Mouse (Mus musculus) cerebellum, adult 11 months (tissue): ENCODE results near the gene Rab10.
A peak's percentile ranks its signal among the peaks of the same experiment; 100 is the strongest.
"Not testable (repeated sequence)": the region's sequence is repeated elsewhere in the genome, so short reads cannot be mapped to it uniquely, and the experiment has no call there.

Experiments
- DNase-seq: peaks from one replicate; pipeline ENCODE4 v3.0.0; 2022

Gene Rab10

GRCm38 (mm10) chr12:3309391-3310320 is at the start of gene Rab10:
Gene Rab10, minus strand, starts transcription at chr12:3309969.
- peak; percentile 100 for DNase-seq

- DNase-seq, result peak; percentile 62
These were observed 49.5 kb upstream of the Rab10 start for GRCm38 (mm10) chr12:3359302-3359701.

- DNase-seq, result no peak
These were observed 47.1 kb upstream of the Rab10 start for GRCm38 (mm10) chr12:3356824-3357223.

GRCm38 (mm10) chr12:3355068-3355467 is 45.3 kb upstream of the Rab10 start:
- no peak for DNase-seq

- DNase-seq, result no peak
These were observed 42.4 kb upstream of the Rab10 start for GRCm38 (mm10) chr12:3352216-3352615.

GRCm38 (mm10) chr12:3350136-3350535 is 40.4 kb upstream of the Rab10 start:
- DNase-seq, result no peak

- no peak for DNase-seq
These were observed 39.6 kb upstream of the Rab10 start for GRCm38 (mm10) chr12:3349387-3349786.

- DNase-seq, result no peak
These were observed 37.9 kb upstream of the Rab10 start for GRCm38 (mm10) chr12:3347682-3348081.

- no peak for DNase-seq
These were observed 35.3 kb upstream of the Rab10 start for GRCm38 (mm10) chr12:3345038-3345437.

DNA sequence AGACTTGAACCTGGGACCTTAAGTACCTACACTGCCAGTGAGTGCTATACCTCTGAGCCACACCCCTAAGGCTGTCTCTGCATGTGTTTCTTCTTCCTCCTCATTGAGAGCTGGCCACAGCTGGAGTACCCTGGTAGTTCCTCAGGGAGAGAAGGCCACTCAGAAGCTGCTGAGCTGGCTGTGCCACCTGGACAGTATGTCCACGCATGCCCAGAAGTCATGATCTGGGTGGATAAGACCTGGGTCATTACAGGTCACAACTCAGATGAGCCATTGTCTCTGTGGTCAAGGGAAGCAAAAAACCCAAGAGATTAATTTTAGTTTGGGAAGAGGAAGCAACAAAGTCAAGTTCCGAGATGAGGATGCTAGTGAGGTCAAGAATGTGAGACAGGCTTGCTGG is 34.4 kb upstream of the Rab10 start:
- no peak for DNase-seq

DNA sequence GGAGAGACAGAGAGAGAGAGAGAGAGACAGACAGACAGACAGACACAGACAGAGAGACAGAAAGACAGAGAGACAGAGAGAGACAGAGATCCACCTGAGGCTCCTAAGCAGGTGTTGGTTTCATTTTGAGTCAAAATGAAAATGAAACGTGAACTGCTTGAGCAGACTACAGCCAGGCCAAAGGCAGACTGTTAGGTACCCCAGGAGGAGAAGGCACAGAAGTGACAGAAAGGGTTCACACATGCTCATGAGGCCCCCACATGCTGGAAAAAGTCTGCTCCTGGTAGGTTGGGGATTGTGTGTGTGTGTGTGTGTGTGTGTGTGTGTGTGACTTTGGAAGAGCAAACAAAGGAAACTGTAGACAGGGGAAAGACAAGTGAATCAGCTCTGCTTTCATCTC is 29.2 kb upstream of the Rab10 start:
- DNase-seq, result no peak

DNA sequence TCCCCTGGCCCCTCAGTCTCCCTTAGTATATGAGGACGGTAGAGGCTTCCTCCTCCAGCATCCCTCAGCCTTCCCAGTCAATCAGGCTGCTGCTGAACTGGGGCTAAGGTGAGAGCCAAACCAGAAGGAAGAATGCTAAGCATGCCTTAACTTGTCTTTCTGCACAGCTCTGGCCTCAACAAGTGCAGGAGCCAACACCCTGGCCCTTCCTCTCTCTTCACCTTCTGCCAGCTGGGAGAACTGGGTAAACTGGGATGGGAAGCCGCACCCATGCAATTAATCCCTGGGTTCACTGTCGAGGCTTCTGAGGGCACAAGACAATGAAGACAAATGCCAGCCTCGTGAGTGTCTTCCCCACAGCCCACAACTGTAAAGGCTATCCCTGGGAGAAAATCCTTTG is 19.9 kb upstream of the Rab10 start:
- no peak for DNase-seq

DNA sequence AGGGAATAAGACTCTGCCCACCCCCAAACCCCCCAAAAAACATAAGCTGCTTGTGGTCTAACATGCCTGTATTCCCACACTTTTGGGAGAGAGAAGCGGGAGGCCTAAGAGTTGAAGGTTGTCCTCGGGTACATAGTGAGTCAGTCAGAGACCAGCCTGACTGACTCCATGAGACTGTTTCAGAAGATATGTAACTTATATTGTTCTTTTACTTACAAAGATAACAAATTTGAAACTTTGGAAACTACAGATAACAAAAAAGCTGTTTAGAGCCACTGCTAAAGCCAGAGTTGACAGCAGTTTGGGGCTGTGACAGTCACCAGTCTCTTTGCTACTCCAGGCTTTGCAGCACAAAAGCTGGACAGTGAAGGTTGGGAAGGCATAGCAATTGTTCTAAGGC is 15.5 kb upstream of the Rab10 start:
- no peak for DNase-seq

DNA sequence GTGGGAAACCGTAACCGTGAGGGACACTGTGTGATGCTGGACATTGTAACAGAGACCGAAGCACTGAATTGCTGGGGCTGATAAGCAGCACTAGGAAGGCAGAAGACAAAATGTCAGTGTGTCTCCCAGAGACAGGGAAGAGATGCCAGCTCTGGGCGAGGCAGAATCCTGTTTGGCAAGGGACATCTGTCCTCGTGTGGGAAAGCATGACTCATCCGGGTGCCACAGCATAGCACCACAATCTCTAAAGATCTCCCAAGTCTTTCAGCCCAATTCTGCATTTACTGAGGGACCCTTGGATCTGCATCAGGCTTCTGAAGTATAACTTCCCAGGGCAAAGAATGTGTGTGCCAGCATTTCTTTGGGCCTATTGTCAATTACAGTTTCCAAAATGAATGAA is 13.5 kb upstream of the Rab10 start:
- no peak for DNase-seq

DNA sequence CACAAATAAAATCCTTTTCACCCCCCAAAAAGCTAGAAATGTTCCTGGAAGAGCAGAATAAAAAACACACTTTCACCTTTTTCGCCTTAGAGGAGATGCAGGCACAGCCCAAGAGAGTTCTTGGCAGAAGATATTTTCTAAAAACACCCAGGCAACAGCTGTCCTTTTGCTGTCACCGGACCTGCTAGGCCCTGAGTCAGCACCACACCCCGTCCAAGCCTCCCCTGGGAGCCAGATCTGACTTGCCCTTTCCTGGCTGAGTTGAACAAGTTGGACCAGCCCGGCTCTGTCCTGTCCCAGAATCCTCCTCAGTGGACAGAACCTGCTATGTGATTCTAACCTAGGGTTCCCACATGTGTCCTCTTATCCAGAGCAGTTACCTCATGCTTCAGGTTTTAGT is 9.6 kb upstream of the Rab10 start:
- no peak for DNase-seq

DNA sequence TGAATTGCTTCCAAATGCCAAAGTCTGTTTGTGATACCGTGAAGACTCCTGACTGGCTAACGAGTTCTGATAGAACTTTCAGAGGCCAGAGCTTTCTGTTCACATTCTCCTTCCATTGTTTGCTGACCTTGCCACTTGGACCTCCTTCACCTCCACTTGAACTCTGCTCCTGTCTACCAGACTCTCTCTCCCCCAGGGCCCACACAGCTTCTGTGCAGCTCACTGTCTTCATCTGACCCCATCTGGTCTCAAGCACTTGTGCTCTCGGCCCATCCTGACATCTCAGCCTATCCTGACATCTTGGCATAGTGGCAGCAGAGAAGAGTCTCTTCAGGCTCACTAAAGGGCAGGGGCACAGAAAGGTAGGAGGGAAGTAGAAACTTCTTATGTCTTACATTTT is 7.2 kb upstream of the Rab10 start:
- no peak for DNase-seq

DNA sequence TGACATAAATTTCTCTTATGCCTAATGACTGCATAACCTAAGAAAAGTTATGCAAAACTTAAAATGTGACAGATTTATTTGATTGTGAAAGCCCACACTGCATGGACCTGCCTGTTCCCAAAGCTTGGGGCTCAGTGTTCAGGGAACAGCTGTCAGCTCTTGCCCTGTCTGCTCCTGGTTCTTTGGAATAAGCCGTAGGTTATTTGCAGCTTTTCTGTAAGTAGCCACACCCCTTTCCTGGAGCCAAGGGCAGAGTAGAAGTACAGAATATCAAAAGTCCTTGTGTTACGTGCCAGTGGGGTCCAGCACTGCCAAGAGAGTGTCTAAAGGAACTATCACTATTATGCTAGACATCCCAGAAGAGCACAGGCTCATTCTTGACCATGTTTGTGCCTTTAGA is 6.3 kb upstream of the Rab10 start:
- DNase-seq, result no peak

DNA sequence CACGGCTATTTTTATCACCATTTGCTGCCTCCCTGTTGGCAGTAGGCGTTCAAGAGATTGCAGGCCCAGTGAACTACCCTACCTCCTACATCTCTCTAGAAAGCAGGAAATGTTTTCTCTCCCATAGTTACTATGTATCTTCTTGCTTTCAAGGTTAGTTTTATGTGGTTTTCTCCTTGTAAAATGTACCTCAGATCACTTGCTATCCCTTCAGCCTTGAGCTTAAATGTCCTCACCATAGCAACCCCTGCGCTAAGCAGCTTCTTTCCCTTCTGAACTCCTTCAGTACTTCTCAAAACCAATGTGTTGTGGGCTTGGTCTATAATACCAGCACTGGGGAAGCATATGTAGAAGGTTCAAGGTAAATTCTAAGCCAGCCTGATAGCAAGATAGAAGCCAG is 3.1 kb upstream of the Rab10 start:
- DNase-seq, result no peak

GRCm38 (mm10) chr12:3310321-3310692 is 538 bp upstream of the Rab10 start:
- no peak for DNase-seq

GRCm38 (mm10) chr12:3308541-3309241 is 1.1 kb downstream of the Rab10 start:
- no peak for DNase-seq

DNA sequence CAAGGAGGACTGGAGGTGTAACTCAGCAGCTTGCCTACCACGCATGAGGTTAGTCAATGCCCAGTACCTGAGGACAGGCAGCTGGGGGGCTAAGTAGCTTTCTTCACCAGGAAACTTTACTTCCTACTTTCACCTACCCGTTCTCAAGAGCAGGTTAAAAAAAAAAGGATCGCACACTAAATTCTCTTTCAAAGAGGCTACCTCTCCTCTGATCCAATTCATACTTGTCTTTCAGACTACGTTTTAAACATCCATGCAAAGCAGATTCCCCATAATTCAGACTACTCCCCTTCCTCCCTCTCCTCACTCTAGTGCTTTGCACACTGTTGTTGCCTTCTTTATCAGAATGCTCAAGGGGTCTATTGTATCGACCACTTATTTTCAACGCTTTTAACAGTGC is 2.2 kb downstream of the Rab10 start:
- DNase-seq, result no peak

GRCm38 (mm10) chr12:3305238-3305637 is 4.5 kb downstream of the Rab10 start:
- DNase-seq, result no peak

DNA sequence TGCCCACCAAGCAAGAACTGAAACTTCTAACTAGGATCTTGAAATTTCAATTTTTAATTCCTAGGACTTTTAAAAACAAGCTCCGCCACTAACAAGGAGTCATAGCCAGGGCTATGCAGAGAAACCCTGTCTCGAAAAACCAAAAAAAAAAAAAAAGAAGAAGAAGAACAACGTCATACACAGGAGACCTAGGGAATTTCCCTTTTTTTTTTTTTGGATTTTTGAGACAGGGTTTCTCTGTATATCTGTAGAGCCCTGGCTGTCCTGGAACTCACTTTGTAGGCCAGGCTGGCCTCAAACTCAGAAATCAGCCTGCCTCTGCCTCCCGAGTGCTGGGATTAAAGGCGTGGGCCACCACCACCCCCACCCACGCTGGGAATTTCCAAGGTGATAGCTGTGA is 12.1 kb downstream of the Rab10 start:
- not testable (repeated sequence) for DNase-seq

GRCm38 (mm10) chr12:3296056-3296455 is 13.7 kb downstream of the Rab10 start:
- DNase-seq, result no peak
